ENCODE assay signal across 13 mouse cellular contexts in the genomic region with DNA sequence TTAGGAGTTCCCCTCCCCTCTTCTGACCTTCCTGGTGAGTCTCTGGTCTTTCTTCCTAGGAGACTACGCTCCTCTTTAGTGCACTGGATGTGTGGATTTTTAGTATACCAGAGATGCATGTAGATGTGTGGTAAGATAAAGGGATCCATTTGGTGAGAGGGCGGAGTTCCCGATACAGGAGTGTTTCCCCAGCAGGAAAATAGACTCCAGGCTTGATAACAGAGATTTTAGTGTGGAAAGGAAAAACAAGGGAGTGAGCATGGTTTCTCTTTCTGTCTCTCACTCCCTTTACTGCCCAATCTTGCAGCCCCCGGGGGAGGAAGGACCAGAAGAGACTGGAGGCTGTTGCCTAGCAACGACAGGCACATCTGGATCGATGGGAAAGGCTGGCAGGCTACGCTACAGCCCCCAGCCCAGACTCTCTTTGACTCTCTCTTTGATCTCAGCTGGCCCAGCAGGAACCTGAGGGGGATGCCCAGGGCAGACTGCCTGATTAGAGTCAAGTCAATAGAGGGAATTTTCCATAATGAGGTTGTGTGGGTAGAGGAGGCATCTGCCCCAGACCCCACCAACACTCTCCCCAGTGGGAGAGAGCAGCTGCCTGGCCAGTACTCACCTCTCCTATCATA. TPM values are rescaled to one million over a fixed set of nuclear protein-coding genes. Genes with fewer than 3 reads are reported as not detected.
DNase-seq lines count a peak whose midpoint lies in the region; ATAC-seq and TF ChIP-seq lines count a peak whose summit lies in the region.
"Had no signal": no experiment of that assay in that cellular context is flagged by ENCODE, and none has a peak within 500 bp of the region (broad histone marks: within the 10 kb centered on the region; RNA-seq: fewer than 3 reads in every experiment).

No protein-coding gene starts in this region.

- ATAC-seq in embryonic facial prominence, embryonic 14.5 days (ENCODE audit: low read depth) = peak; percentile 60; the same call in 1 of the 2 replicates
- peak; percentile 79 for ATAC-seq in hindbrain, embryonic 14.5 days (ENCODE audit: low FRiP score)
- 0 out of 2 replicates have a peak, but pooled peaks have one; percentile 43 for ATAC-seq in midbrain, postnatal 0 days (ENCODE audit: low FRiP score)
- no peak for ATAC-seq in erythroid progenitor cell, adult 5-6 weeks (replicated peaks; ENCODE audit: low FRiP score, poor library complexity, severe bottlenecking)
- ATAC-seq: lung, postnatal 0 days had no signal

- DNase-seq in brain, embryonic 14.5 days (ENCODE audit: low read depth) = peak; percentile 89
- DNase-seq in embryonic facial prominence, embryonic 14.5 days (ENCODE audit: low spot score) = peak; percentile 24
- DNase-seq in hindbrain, embryonic 14.5 days (ENCODE audit: low spot score) = peak; percentile 53
- peak; percentile 68 for DNase-seq in midbrain, postnatal 0 days (ENCODE audit: low spot score)
- DNase-seq in lung, postnatal 4 days = no peak
- no peak for DNase-seq in heart, postnatal 4 days
- DNase-seq: gastrocnemius, postnatal 25 days; kidney, postnatal 36 days had no signal

- no peak overlapping the region for H3K4me3 ChIP-seq in embryonic facial prominence, embryonic 14.5 days (ENCODE audit: low read depth, low read length)
- H3K4me3 ChIP-seq in hindbrain, embryonic 14.5 days (replicated peaks; ENCODE audit: low read length) = no peak overlapping the region
- H3K4me3 ChIP-seq in midbrain, postnatal 0 days (ENCODE audit: low read depth, low read length) = no peak overlapping the region
- H3K4me3 ChIP-seq: embryonic facial prominence, embryonic 13.5 days; limb, embryonic 13.5 days; myocyte had no signal

- 18% methylated on average over 7 of the region's 7 CpGs for WGBS in embryonic facial prominence, embryonic 14.5 days
- 13% methylated on average over 7 of the region's 7 CpGs for WGBS in hindbrain, embryonic 14.5 days
- 9% methylated on average over 7 of the region's 7 CpGs for WGBS in midbrain, postnatal 0 days

- H3K27me3 ChIP-seq in embryonic facial prominence, embryonic 14.5 days (replicated peaks; ENCODE audit: control insufficient read depth, insufficient read depth, low read length) = no peaks in the 10 kb centered on the region; the same call in 1 of the 2 replicates
- no peaks in the 10 kb centered on the region for H3K27me3 ChIP-seq in hindbrain, embryonic 14.5 days (ENCODE audit: control insufficient read depth, insufficient read depth, low read length)
- no peaks in the 10 kb centered on the region for H3K27me3 ChIP-seq in midbrain, postnatal 0 days (ENCODE audit: insufficient read depth, low read length)

- H3K27ac ChIP-seq in embryonic facial prominence, embryonic 14.5 days (replicated peaks; ENCODE audit: low read depth, low read length) = no peak overlapping the region; the same call in 1 of the 2 replicates
- peak overlapping the region; percentile 95 for H3K27ac ChIP-seq in hindbrain, embryonic 14.5 days
- peak overlapping the region; percentile 73 for H3K27ac ChIP-seq in midbrain, postnatal 0 days (ENCODE audit: low read depth, low read length)
- H3K27ac ChIP-seq: embryonic facial prominence, embryonic 13.5 days; limb, embryonic 13.5 days had no signal

- no peak for TF ChIP-seq POLR2A in brain, embryonic 14.5 days (IDR thresholded peaks at IDR 0.05; ENCODE audit: borderline replicate concordance, extremely low read depth, insufficient read depth, insufficient read length, poor library complexity, severe bottlenecking)

- no peaks in the 10 kb centered on the region for H3K9me3 ChIP-seq in embryonic facial prominence, embryonic 14.5 days (ENCODE audit: control insufficient read depth, low read length)
- H3K9me3 ChIP-seq in hindbrain, embryonic 14.5 days (ENCODE audit: control insufficient read depth, low read length) = no peaks in the 10 kb centered on the region
- no peaks in the 10 kb centered on the region for H3K9me3 ChIP-seq in midbrain, postnatal 0 days (ENCODE audit: low read length)
- H3K9me3 ChIP-seq: embryonic facial prominence, embryonic 13.5 days; limb, embryonic 13.5 days had no signal

- peaks cover 6% of the 10 kb centered on the region; the same call in 1 of the 2 replicates for H3K4me1 ChIP-seq in embryonic facial prominence, embryonic 14.5 days (ENCODE audit: control insufficient read depth, insufficient read depth, low read length)
- H3K4me1 ChIP-seq in hindbrain, embryonic 14.5 days (replicated peaks; ENCODE audit: control insufficient read depth, insufficient read depth, low read length) = peaks cover 45% of the 10 kb centered on the region
- peaks cover 17% of the 10 kb centered on the region; the same call in 1 of the 2 replicates for H3K4me1 ChIP-seq in midbrain, postnatal 0 days (ENCODE audit: insufficient read depth, low read length)

- H3K4me2 ChIP-seq in embryonic facial prominence, embryonic 14.5 days (ENCODE audit: low read depth, low read length) = no peak overlapping the region
- peak overlapping the region; percentile 40 for H3K4me2 ChIP-seq in hindbrain, embryonic 14.5 days (replicated peaks)
- peak overlapping the region; percentile 24 for H3K4me2 ChIP-seq in midbrain, postnatal 0 days (ENCODE audit: low read depth, low read length, poor library complexity, severe bottlenecking)
- H3K4me2 ChIP-seq: embryonic facial prominence, embryonic 13.5 days; limb, embryonic 13.5 days had no signal

- no peaks in the 10 kb centered on the region for H3K36me3 ChIP-seq in embryonic facial prominence, embryonic 14.5 days (ENCODE audit: control insufficient read depth, insufficient read depth, low read length)
- peaks cover 4% of the 10 kb centered on the region; the same call in 1 of the 2 replicates for H3K36me3 ChIP-seq in hindbrain, embryonic 14.5 days (replicated peaks; ENCODE audit: control insufficient read depth, insufficient read depth)
- 0 out of 2 replicates have a peak, but pooled peaks cover 8% of the 10 kb centered on the region for H3K36me3 ChIP-seq in midbrain, postnatal 0 days (ENCODE audit: insufficient read depth, low read length)
- H3K36me3 ChIP-seq: embryonic facial prominence, embryonic 13.5 days; limb, embryonic 13.5 days had no signal

- TF ChIP-seq CTCF in brain, embryonic 14.5 days (IDR thresholded peaks at IDR 0.05; ENCODE audit: borderline replicate concordance, extremely low read depth, insufficient read depth, insufficient read length) = no peak
- TF ChIP-seq CTCF in midbrain, postnatal 0 days (IDR thresholded peaks at IDR 0.05) = no peak

- H3K9ac ChIP-seq in embryonic facial prominence, embryonic 14.5 days (ENCODE audit: low read depth, low read length) = no peak overlapping the region
- H3K9ac ChIP-seq in hindbrain, embryonic 14.5 days = peak overlapping the region; percentile 40
- no peak overlapping the region for H3K9ac ChIP-seq in midbrain, postnatal 0 days (replicated peaks; ENCODE audit: low read length, poor library complexity, severe bottlenecking)
- H3K9ac ChIP-seq: embryonic facial prominence, embryonic 13.5 days; limb, embryonic 13.5 days had no signal

RNA-seq across cellular contexts. Expression of gene Srrm3, which starts 15.7 kb away (rescaled TPM):
- 57.1 and 82.6 TPM in 2 replicates for polyA plus RNA-seq in brain, embryonic 14.5 days (2012; rRNA removed)
- polyA plus RNA-seq in embryonic facial prominence, embryonic 14.5 days (2014; fragmentation: Nextera tagmentation; extraction: Ambion mirVana) = 1.1 and 1.5 TPM in 2 replicates
- 49.3 and 51.3 TPM in 2 replicates for polyA plus RNA-seq in hindbrain, embryonic 14.5 days (2014; fragmentation: Nextera tagmentation; extraction: Ambion mirVana)
- total RNA-seq in midbrain, postnatal 0 days (2014; rRNA removed) = 85.2 and 123 TPM in 2 replicates
- polyA plus RNA-seq in midbrain, postnatal 0 days (2015; fragmentation: Nextera tagmentation; extraction: Ambion mirVana) = 52.5 and 58.8 TPM in 2 replicates
- total RNA-seq in erythroid progenitor cell, adult 5-6 weeks (2015; ENCODE audit: low replicate concordance) = not detected in 2 replicates
- not detected in 2 replicates for total RNA-seq in erythroid progenitor cell, adult 5-6 weeks (2017; ENCODE audit: low replicate concordance)
- under 1 TPM; 0.12 to 0.20 TPM for total RNA-seq in heart, postnatal 4 days (2021)
- polyA plus RNA-seq: lung, postnatal 0 days; myocyte had no signal

RNA-seq across cellular contexts. Expression of gene Mdh2, which starts 44.1 kb away (rescaled TPM):
- 476 and 499 TPM in 2 replicates for polyA plus RNA-seq in brain, embryonic 14.5 days (2012; rRNA removed)
- 481 and 483 TPM in 2 replicates for polyA plus RNA-seq in embryonic facial prominence, embryonic 14.5 days (2014; fragmentation: Nextera tagmentation; extraction: Ambion mirVana)
- 599 and 617 TPM in 2 replicates for polyA plus RNA-seq in hindbrain, embryonic 14.5 days (2014; fragmentation: Nextera tagmentation; extraction: Ambion mirVana)
- 158 and 172 TPM in 2 replicates for total RNA-seq in midbrain, postnatal 0 days (2014; rRNA removed)
- polyA plus RNA-seq in midbrain, postnatal 0 days (2015; fragmentation: Nextera tagmentation; extraction: Ambion mirVana) = 656 and 707 TPM in 2 replicates
- 156 and 193 TPM in 2 replicates for total RNA-seq in erythroid progenitor cell, adult 5-6 weeks (2015; ENCODE audit: low replicate concordance)
- total RNA-seq in erythroid progenitor cell, adult 5-6 weeks (2017; ENCODE audit: low replicate concordance) = 74.0 and 81.6 TPM in 2 replicates
- total RNA-seq in heart, postnatal 4 days (2021) = 1,000 to 10,000 TPM; 1,387 to 1,444 TPM

RNA-seq across cellular contexts. Expression of gene Styxl1, which starts 44.2 kb away (rescaled TPM):
- polyA plus RNA-seq in brain, embryonic 14.5 days (2012; rRNA removed) = 0.08 and 0.15 TPM in 2 replicates
- polyA plus RNA-seq in embryonic facial prominence, embryonic 14.5 days (2014; fragmentation: Nextera tagmentation; extraction: Ambion mirVana) = 0.54 and 0.90 TPM in 2 replicates
- polyA plus RNA-seq in hindbrain, embryonic 14.5 days (2014; fragmentation: Nextera tagmentation; extraction: Ambion mirVana) = 0.25 and 0.30 TPM in 2 replicates
- total RNA-seq in midbrain, postnatal 0 days (2014; rRNA removed) = not detected in 2 replicates
- 0.33 and 0.44 TPM in 2 replicates for polyA plus RNA-seq in midbrain, postnatal 0 days (2015; fragmentation: Nextera tagmentation; extraction: Ambion mirVana)
- total RNA-seq in erythroid progenitor cell, adult 5-6 weeks (2015; ENCODE audit: low replicate concordance) = not detected in 2 replicates
- total RNA-seq in erythroid progenitor cell, adult 5-6 weeks (2017; ENCODE audit: low replicate concordance) = not detected in 2 replicates
- total RNA-seq in heart, postnatal 4 days (2021) = not detected
- total RNA-seq: gastrocnemius, postnatal 25 days had no signal
- polyA plus RNA-seq: limb, embryonic 13.5 days had no signal

Comparison
In these comparisons a context has a peak if more than half of its experiments do, and no peak if none do; other contexts are left out.
1. DNase-seq: peak in brain, embryonic 14.5 days (single experiment), embryonic facial prominence, embryonic 14.5 days (single experiment), hindbrain, embryonic 14.5 days (single experiment) and midbrain, postnatal 0 days (single experiment); none in lung, postnatal 4 days (0 of 2) and heart, postnatal 4 days (single experiment).
2. RNA of gene Srrm3, which starts 15.7 kb away (polyA plus RNA-seq): 57.1 to 82.6 TPM in brain, embryonic 14.5 days, 52.5 to 58.8 TPM in midbrain, postnatal 0 days and 49.3 to 51.3 TPM in hindbrain, embryonic 14.5 days; 1.1 to 1.5 TPM in embryonic facial prominence, embryonic 14.5 days; every median in the first group is over 10 times any median in the second.